Mouse (Mus musculus): Measurements from ENCODE around the gene Tmem185b. TPM values are rescaled to one million over a fixed set of nuclear protein-coding genes. Genes with fewer than 3 reads are reported as not detected.

Tmem185b gene
- polyA plus RNA-seq, 1 experiment from 2014 or later = 28.9 TPM

- CTCF ChIA-PET = no interaction called here
- no peak for DNase-seq (ENCODE audit: low read depth, low spot score)
- POLR2A ChIA-PET = interaction anchor here (0.9 kb wide), 2 partner anchors 10 to 12 kb away, joined by 3 to 4 read pairs; partner anchors contain the start of gene Tmem185b
- in situ Hi-C loops (cut with MboI; ENCODE audit: low pct_unique_long_range_greater_than_20kb) = no loop called here
- H3K27me3 ChIP-seq = no peaks in the 10 kb centered on the region
- peak; percentile 31 for ATAC-seq
- no peak for TF ChIP-seq CTCF (IDR thresholded peaks at IDR 0.05)
Observed at GRCm38 (mm10) chr1:119536122-119536521, 10.2 kb downstream of the Tmem185b start.

DNA sequence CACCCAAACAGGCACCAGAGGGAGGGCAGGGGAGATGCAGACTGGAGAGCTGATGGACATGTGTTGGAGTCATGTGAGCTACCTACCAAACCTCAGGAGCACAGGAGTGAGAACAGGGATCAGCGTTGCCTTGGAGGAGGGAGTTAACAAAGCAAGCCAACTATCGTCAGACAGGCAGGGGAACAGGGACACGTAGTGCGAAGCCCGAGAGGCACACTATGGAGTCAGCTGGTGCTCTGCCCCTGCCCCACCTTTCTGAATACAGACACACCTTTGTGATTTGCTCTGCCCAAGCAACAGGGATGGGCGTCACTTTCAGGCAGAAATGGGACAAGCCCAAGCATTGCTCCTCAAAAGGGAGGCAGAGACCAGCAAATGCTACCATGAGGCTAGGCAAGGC, 11.7 kb downstream of the Tmem185b start:
- ChIA-PET CTCF (no interaction called here), POLR2A (no interaction called here)
- no peak for DNase-seq (ENCODE audit: low read depth, low spot score)
- no peaks in the 10 kb centered on the region for H3K27me3 ChIP-seq
- in situ Hi-C loops (cut with MboI; ENCODE audit: low pct_unique_long_range_greater_than_20kb) = no loop called here
- no peak for TF ChIP-seq CTCF (IDR thresholded peaks at IDR 0.05)
- ATAC-seq = no peak

DNA sequence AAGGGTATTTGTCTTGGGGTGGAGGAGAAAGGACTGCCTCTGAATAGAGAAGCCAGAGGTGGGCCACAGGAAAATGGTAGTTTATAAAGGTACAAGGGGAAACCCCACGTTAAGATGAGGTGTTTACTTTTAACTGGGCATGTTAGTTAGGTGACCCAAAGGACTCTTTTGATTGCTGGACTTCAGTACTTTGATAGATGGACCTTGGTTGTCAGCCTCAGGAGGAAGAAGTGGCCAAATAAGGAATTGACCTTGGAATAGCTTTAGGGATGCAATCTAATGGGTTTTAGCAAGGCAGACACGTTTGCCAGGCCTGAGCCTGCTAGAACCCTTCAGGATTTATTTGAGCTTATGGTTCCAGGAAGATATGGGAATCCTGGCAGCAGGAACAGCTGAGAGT, 13.3 kb downstream of the Tmem185b start:
- ATAC-seq (no peak), DNase-seq (ENCODE audit: low read depth, low spot score) (no peak)
- in situ Hi-C loops (cut with MboI; ENCODE audit: low pct_unique_long_range_greater_than_20kb) = no loop called here
- H3K27me3 ChIP-seq = no peaks in the 10 kb centered on the region
- no peak for TF ChIP-seq CTCF (IDR thresholded peaks at IDR 0.05)
- ChIA-PET CTCF (no interaction called here), POLR2A (no interaction called here)

GRCm38 (mm10) chr1:119540836-119541557, 15.0 kb downstream of the Tmem185b start:
- H3K27me3 ChIP-seq = no peaks in the 10 kb centered on the region
- in situ Hi-C loops (cut with MboI; ENCODE audit: low pct_unique_long_range_greater_than_20kb) = no loop called here
- DNase-seq (ENCODE audit: low read depth, low spot score) = no peak
- ATAC-seq = no peak
- TF ChIP-seq CTCF (IDR thresholded peaks at IDR 0.05) = no peak
- CTCF ChIA-PET = no interaction called here
- POLR2A ChIA-PET = no interaction called here

- ChIA-PET CTCF (no interaction called here), POLR2A (no interaction called here)
- DNase-seq (ENCODE audit: low read depth, low spot score) (no peak), ATAC-seq (no peak)
- in situ Hi-C loops (cut with MboI; ENCODE audit: low pct_unique_long_range_greater_than_20kb) = no loop called here
- no peak for TF ChIP-seq CTCF (IDR thresholded peaks at IDR 0.05)
- H3K27me3 ChIP-seq = no peaks in the 10 kb centered on the region
Observed at GRCm38 (mm10) chr1:119541570-119541969, 15.6 kb downstream of the Tmem185b start.

GRCm38 (mm10) chr1:119543316-119543715, 17.4 kb downstream of the Tmem185b start:
- no peak for TF ChIP-seq CTCF (IDR thresholded peaks at IDR 0.05)
- in situ Hi-C loops (cut with MboI; ENCODE audit: low pct_unique_long_range_greater_than_20kb) = no loop called here
- CTCF ChIA-PET = interaction anchor here (1.3 kb wide), 1 partner anchor 59 kb away, joined by 4 read pairs; no protein-coding TSS in a partner anchor
- ATAC-seq = no peak
- POLR2A ChIA-PET = no interaction called here
- H3K27me3 ChIP-seq = no peaks in the 10 kb centered on the region
- no peak for DNase-seq (ENCODE audit: low read depth, low spot score)

DNA sequence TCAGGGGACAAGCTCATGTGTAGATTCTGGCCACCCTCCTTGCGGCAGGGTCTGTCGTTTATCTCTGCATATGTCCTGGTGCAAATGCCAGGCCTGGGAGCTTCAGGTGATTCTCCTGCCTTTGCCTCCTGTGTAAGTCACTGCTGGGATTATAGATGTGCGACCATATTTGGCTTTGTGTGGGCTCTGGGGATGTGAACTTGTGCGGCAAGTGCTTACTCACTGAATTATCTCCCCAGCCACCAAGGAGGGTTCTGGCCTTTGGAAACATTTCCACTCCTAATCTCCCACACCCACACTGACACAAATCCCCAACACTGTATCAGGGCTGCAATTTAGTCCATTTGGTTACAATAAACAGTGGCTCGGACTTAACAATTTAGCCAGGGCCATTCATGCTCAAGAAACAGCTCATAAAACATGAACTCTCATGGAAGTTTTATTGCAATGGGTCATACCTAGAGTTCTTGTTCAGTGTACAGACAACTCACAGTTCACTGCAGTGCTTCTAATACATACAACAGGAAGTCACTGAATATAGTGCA, 18.7 kb downstream of the Tmem185b start:
- CTCF ChIA-PET = interaction anchor here (0.9 kb wide), 1 partner anchor 130 kb away, joined by 4 read pairs; no protein-coding TSS in a partner anchor
- in situ Hi-C loops (cut with MboI; ENCODE audit: low pct_unique_long_range_greater_than_20kb) = no loop called here
- ATAC-seq = no peak
- no peak for DNase-seq (ENCODE audit: low read depth, low spot score)
- no peak for TF ChIP-seq CTCF (IDR thresholded peaks at IDR 0.05)
- no peaks in the 10 kb centered on the region for H3K27me3 ChIP-seq
- POLR2A ChIA-PET = interaction anchor here (0.6 kb wide), 1 partner anchor 1876 kb away, joined by 4 read pairs; no protein-coding TSS in a partner anchor

DNA sequence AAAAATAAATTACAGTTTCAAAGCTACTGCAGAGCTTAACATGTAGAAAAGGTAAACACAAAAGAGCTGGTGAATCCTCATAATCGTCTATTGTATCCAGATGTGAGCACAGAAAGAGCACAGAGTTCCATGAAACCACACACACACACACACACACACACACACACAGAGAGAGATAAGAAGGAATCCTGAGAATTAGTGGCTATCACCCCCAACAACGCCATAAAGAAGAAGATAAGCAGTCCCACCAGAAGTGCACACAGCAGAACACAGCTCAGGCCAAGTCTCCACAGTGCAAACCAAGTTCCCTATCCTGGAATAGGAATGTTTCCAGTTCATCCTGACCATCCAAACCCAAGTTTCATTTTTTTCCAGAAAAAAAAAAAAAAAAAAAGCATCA, 19.2 kb downstream of the Tmem185b start:
- TF ChIP-seq CTCF (IDR thresholded peaks at IDR 0.05) = no peak
- no peaks in the 10 kb centered on the region for H3K27me3 ChIP-seq
- DNase-seq (ENCODE audit: low read depth, low spot score) (no peak), ATAC-seq (no peak)
- CTCF ChIA-PET = interaction anchor here (0.9 kb wide), 1 partner anchor 129 kb away, joined by 4 read pairs; no protein-coding TSS in a partner anchor
- POLR2A ChIA-PET = interaction anchor here (0.6 to 0.7 kb wide), 2 partner anchors 9 to 1876 kb away, joined by 4 to 6 read pairs; no protein-coding TSS in a partner anchor
- in situ Hi-C loops (cut with MboI; ENCODE audit: low pct_unique_long_range_greater_than_20kb) = no loop called here

DNA sequence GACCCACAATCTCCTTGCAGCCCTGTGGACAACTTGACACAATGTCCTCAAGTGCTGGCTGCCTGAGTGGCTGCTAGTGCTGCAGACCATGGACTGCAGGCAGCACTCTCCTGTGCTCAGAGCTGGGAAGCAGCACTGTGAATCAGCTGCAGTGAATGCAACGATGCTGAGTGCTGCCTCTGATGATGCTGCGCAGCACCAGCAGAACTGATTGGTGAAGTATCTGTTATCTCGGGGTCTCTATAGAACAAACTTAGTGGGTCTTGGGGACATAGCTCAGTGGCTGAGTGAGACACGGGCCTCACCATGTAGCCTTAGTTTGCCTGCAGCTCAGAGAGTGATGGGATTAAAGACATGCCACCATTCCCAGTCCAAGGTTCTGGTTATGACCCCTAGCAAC, 19.7 kb downstream of the Tmem185b start:
- H3K27me3 ChIP-seq = no peaks in the 10 kb centered on the region
- DNase-seq (ENCODE audit: low read depth, low spot score) (no peak), ATAC-seq (no peak)
- ChIA-PET CTCF (interaction anchor here (0.9 kb wide), 1 partner anchor 129 kb away, joined by 4 read pairs; no protein-coding TSS in a partner anchor), POLR2A (interaction anchor here (0.7 kb wide), 1 partner anchor 9 kb away, joined by 6 read pairs; no protein-coding TSS in a partner anchor)
- in situ Hi-C loops (cut with MboI; ENCODE audit: low pct_unique_long_range_greater_than_20kb) = no loop called here
- TF ChIP-seq CTCF (IDR thresholded peaks at IDR 0.05) = no peak

GRCm38 (mm10) chr1:119546490-119546889, 20.5 kb downstream of the Tmem185b start:
- in situ Hi-C loops (cut with MboI; ENCODE audit: low pct_unique_long_range_greater_than_20kb) = no loop called here
- ChIA-PET POLR2A (no interaction called here), CTCF (interaction anchor here (1.5 kb wide), 1 partner anchor 12 kb away, joined by 5 read pairs; no protein-coding TSS in a partner anchor)
- H3K27me3 ChIP-seq = no peaks in the 10 kb centered on the region
- no peak for TF ChIP-seq CTCF (IDR thresholded peaks at IDR 0.05)
- DNase-seq (ENCODE audit: low read depth, low spot score) (no peak), ATAC-seq (no peak)
